Mouse (Mus musculus) MEL (cell line): Measurements from ENCODE around the gene Fam81a.

Source experiments
- POLR2A ChIP-seq, 2 experiments: IDR thresholded peaks; 2 replicates each; pipeline ENCODE4 v1.6.1; 2011 to 2012; ENCODE audit warnings: low read length in 2 of 2, mild to moderate bottlenecking in 2 of 2, control low read depth in 1 of 2, improper control_type of control experiment in 1 of 2, low read depth in 1 of 2, moderate library complexity in 1 of 2; ENCODE audit not compliant: control insufficient read depth in 1 of 2, insufficient read depth in 1 of 2, poor library complexity in 1 of 2
- RCOR1 ChIP-seq: IDR thresholded peaks from 2 replicates; pipeline ENCODE4 v1.6.1; 2012; ENCODE audit warnings: low read depth, mild to moderate bottlenecking, inconsistent platforms, low read length, improper control_type of control experiment
- SIN3A ChIP-seq: IDR thresholded peaks from 2 replicates; pipeline ENCODE4 v1.6.1; 2012; ENCODE audit warnings: low read length, improper control_type of control experiment, inconsistent platforms

DNA sequence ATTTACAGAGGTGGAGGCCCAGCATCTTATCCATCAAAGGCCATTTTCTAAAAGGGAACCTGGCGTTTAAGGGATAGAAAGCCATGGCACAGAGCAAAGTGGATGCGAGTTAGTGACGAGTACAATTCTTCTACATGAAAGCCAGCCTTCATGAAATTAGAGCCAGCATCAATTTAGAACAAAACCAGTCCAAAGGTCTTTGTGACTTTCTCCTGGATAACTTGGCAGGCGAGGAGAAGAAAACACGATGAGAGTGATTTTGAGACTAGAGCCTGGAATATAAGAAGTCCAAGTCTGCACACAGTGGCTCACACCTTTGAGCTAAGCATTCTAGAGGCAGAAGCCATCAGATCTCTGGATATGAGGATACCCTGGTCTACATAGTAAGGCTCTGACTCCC lies 4.4 kb downstream of the Fam81a start:
- no peak for TF ChIP-seq SIN3A
- no peak for TF ChIP-seq RCOR1
- TF ChIP-seq POLR2A (IDR thresholded peaks at IDR 0.05; ENCODE audit: control insufficient read depth in 1 of 2, insufficient read depth in 1 of 2, low read depth in 1 of 2, low read length in 2 of 2, poor library complexity in 1 of 2): no peak
